Mouse (Mus musculus): ENCODE results near the gene Lig4.

DNA sequence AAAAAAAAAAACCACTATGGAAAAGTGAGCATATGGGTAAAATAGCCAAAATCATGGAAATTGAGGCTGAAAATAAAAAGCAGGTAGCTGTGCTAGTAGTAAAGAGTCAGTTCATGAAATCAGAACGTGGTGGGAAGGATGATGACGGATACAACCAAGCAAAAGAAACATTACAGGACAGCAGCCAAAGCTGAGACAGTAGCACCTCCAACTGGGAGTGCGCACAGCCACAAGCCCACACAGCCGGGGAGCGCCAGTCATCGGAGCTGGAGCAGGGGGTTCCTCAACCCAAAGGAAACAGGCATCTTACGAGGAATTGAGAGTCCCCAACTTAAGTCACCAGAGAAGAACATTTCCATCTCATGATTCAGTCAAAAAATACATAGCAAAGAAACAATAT is 26.6 kb upstream of the Lig4 start:
- TF ChIP-seq CTCF (IDR thresholded peaks at IDR 0.05; ENCODE audit: low read depth, low read length) (no peak), POLR2A (IDR thresholded peaks at IDR 0.05; ENCODE audit: extremely low read depth, insufficient read depth, low read length) (no peak)

Measured in liver, adult 2 months (tissue).